Mouse (Mus musculus) myocyte (in vitro differentiated cells): Measurements from ENCODE around the gene Zfp382.

Experiments used
- POLR2A ChIP-seq: IDR thresholded peaks from one replicate; pipeline ENCODE4 v1.6.1; 2011; ENCODE audit warnings: low read depth, mild to moderate bottlenecking, control low read depth, moderate library complexity; ENCODE audit not compliant: insufficient read length
- USF1 ChIP-seq: IDR thresholded peaks from one replicate; pipeline ENCODE4 v1.6.1; 2011; ENCODE audit warnings: low read depth, mild to moderate bottlenecking, control low read depth, moderate library complexity

DNA sequence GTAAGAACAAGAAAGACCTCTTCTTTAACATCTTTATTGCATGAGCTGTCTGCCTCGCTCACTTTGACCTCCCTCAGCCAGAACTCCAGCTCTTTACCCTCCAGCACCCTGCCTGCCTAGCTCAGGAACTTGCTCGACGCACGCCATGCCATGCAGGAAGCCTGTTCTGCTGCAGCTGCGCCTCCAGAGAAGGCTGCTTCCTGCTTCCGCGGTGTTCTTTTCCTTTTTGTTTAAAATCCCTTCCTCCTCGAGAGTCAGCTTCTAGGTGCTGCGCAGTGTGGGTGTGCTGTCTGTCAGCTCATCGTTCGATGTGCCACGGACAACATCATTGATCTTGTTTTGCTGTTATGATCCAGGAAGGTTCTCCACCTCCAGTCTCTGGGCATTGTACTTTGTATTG is 54.7 kb downstream of the Zfp382 start:
- TF ChIP-seq POLR2A = no peak
- TF ChIP-seq USF1 = no peak
